Mouse (Mus musculus): ENCODE results near the gene Vamp2. TPM values are rescaled to one million over a fixed set of nuclear protein-coding genes. Genes with fewer than 3 reads are reported as not detected.

Vamp2 gene
- polyA plus RNA-seq, 1 experiment from 2014 or later, result 100 TPM

GRCm38 (mm10) chr11:69101604-69102402 lies 13.5 kb downstream of the Vamp2 start:
- Histone ChIP-seq H3K4me1 (replicated peaks) (peaks cover 36% of the 10 kb centered on the region), H3K27ac (ENCODE audit: poor library complexity, severe bottlenecking) (no peak overlapping the region), H3K9ac (no peak overlapping the region), H3K9me3 (replicated peaks) (no peaks in the 10 kb centered on the region), H3K27me3 (replicated peaks) (no peaks in the 10 kb centered on the region), H3K36me3 (peaks cover 64% of the 10 kb centered on the region), H3K4me2 (no peak overlapping the region), H3K4me3 (no peak overlapping the region)
- ATAC-seq (ENCODE audit: insufficient number of reproducible peaks, low FRiP score), result no peak
- 85% methylated on average over 21 of the region's 21 CpGs for WGBS

GRCm38 (mm10) chr11:69102403-69102725 lies 14.1 kb downstream of the Vamp2 start:
- no peaks in the 10 kb centered on the region for H3K9me3 ChIP-seq (replicated peaks)
- ATAC-seq (ENCODE audit: insufficient number of reproducible peaks, low FRiP score), result no peak
- peaks cover 69% of the 10 kb centered on the region for H3K36me3 ChIP-seq
- no peak overlapping the region for H3K27ac ChIP-seq (ENCODE audit: poor library complexity, severe bottlenecking)
- H3K9ac ChIP-seq, result no peak overlapping the region
- H3K4me2 ChIP-seq, result no peak overlapping the region
- H3K4me3 ChIP-seq, result no peak overlapping the region
- H3K4me1 ChIP-seq (replicated peaks), result peaks cover 35% of the 10 kb centered on the region
- 89% methylated on average over 7 of the region's 7 CpGs for WGBS
- H3K27me3 ChIP-seq (replicated peaks), result no peaks in the 10 kb centered on the region

- 89% methylated on average over 14 of the region's 14 CpGs for WGBS
- Histone ChIP-seq H3K9ac (no peak overlapping the region), H3K36me3 (peaks cover 77% of the 10 kb centered on the region), H3K4me2 (no peak overlapping the region), H3K9me3 (replicated peaks) (no peaks in the 10 kb centered on the region), H3K4me3 (no peak overlapping the region), H3K27me3 (replicated peaks) (no peaks in the 10 kb centered on the region), H3K4me1 (replicated peaks) (peaks cover 28% of the 10 kb centered on the region), H3K27ac (ENCODE audit: poor library complexity, severe bottlenecking) (no peak overlapping the region)
- no peak for ATAC-seq (ENCODE audit: insufficient number of reproducible peaks, low FRiP score)
These were observed 14.8 kb downstream of the Vamp2 start for GRCm38 (mm10) chr11:69103121-69103520.

GRCm38 (mm10) chr11:69103531-69104435 lies 15.5 kb downstream of the Vamp2 start:
- WGBS, result 87% methylated on average over 15 of the region's 15 CpGs
- no peak overlapping the region for H3K4me3 ChIP-seq
- H3K27ac ChIP-seq (ENCODE audit: poor library complexity, severe bottlenecking), result no peak overlapping the region
- H3K4me1 ChIP-seq (replicated peaks), result peaks cover 22% of the 10 kb centered on the region
- no peak for ATAC-seq (ENCODE audit: insufficient number of reproducible peaks, low FRiP score)
- H3K27me3 ChIP-seq (replicated peaks), result no peaks in the 10 kb centered on the region
- peaks cover 83% of the 10 kb centered on the region for H3K36me3 ChIP-seq
- no peak overlapping the region for H3K4me2 ChIP-seq
- H3K9me3 ChIP-seq (replicated peaks), result no peaks in the 10 kb centered on the region
- H3K9ac ChIP-seq, result no peak overlapping the region

GRCm38 (mm10) chr11:69104487-69104886 lies 16.2 kb downstream of the Vamp2 start:
- H3K27me3 ChIP-seq (replicated peaks), result no peaks in the 10 kb centered on the region
- H3K4me2 ChIP-seq, result no peak overlapping the region
- 87% methylated on average over 14 of the region's 14 CpGs for WGBS
- ATAC-seq (ENCODE audit: insufficient number of reproducible peaks, low FRiP score), result no peak
- H3K9ac ChIP-seq, result no peak overlapping the region
- peaks cover 17% of the 10 kb centered on the region for H3K4me1 ChIP-seq (replicated peaks)
- no peaks in the 10 kb centered on the region for H3K9me3 ChIP-seq (replicated peaks)
- no peak overlapping the region for H3K27ac ChIP-seq (ENCODE audit: poor library complexity, severe bottlenecking)
- peaks cover 90% of the 10 kb centered on the region for H3K36me3 ChIP-seq
- no peak overlapping the region for H3K4me3 ChIP-seq

- H3K9me3 ChIP-seq (replicated peaks), result no peaks in the 10 kb centered on the region
- H3K4me2 ChIP-seq, result no peak overlapping the region
- ATAC-seq (ENCODE audit: insufficient number of reproducible peaks, low FRiP score), result no peak
- H3K36me3 ChIP-seq, result peaks cover 92% of the 10 kb centered on the region
- no peaks in the 10 kb centered on the region for H3K27me3 ChIP-seq (replicated peaks)
- H3K4me1 ChIP-seq (replicated peaks), result peaks cover 17% of the 10 kb centered on the region
- no peak overlapping the region for H3K27ac ChIP-seq (ENCODE audit: poor library complexity, severe bottlenecking)
- no peak overlapping the region for H3K4me3 ChIP-seq
- 82% methylated on average over 6 of the region's 6 CpGs for WGBS
- H3K9ac ChIP-seq, result no peak overlapping the region
These were observed 16.9 kb downstream of the Vamp2 start for GRCm38 (mm10) chr11:69105227-69105626.

- Histone ChIP-seq H3K9me3 (replicated peaks) (no peaks in the 10 kb centered on the region), H3K27ac (ENCODE audit: poor library complexity, severe bottlenecking) (no peak overlapping the region), H3K27me3 (replicated peaks) (no peaks in the 10 kb centered on the region), H3K36me3 (peaks cover 89% of the 10 kb centered on the region), H3K4me3 (no peak overlapping the region), H3K4me2 (no peak overlapping the region), H3K9ac (no peak overlapping the region), H3K4me1 (replicated peaks) (peaks cover 11% of the 10 kb centered on the region)
- ATAC-seq (ENCODE audit: insufficient number of reproducible peaks, low FRiP score), result no peak
- 85% methylated on average over 2 of the region's 2 CpGs for WGBS
These were observed 17.5 kb downstream of the Vamp2 start for GRCm38 (mm10) chr11:69105796-69106195.

- Histone ChIP-seq H3K4me1 (replicated peaks) (peaks cover 7% of the 10 kb centered on the region), H3K27me3 (replicated peaks) (no peaks in the 10 kb centered on the region), H3K4me2 (no peak overlapping the region), H3K36me3 (peaks cover 84% of the 10 kb centered on the region), H3K27ac (ENCODE audit: poor library complexity, severe bottlenecking) (no peak overlapping the region), H3K9me3 (replicated peaks) (no peaks in the 10 kb centered on the region), H3K9ac (no peak overlapping the region), H3K4me3 (no peak overlapping the region)
- ATAC-seq (ENCODE audit: insufficient number of reproducible peaks, low FRiP score), result no peak
- 90% methylated on average over 11 of the region's 11 CpGs for WGBS
These were observed 18.0 kb downstream of the Vamp2 start for GRCm38 (mm10) chr11:69106299-69106698.

- no peaks in the 10 kb centered on the region for H3K9me3 ChIP-seq (replicated peaks)
- H3K4me2 ChIP-seq, result no peak overlapping the region
- peaks cover 13% of the 10 kb centered on the region for H3K4me1 ChIP-seq (replicated peaks)
- H3K4me3 ChIP-seq, result no peak overlapping the region
- no peaks in the 10 kb centered on the region for H3K27me3 ChIP-seq (replicated peaks)
- H3K36me3 ChIP-seq, result peaks cover 78% of the 10 kb centered on the region
- no peak overlapping the region for H3K27ac ChIP-seq (ENCODE audit: poor library complexity, severe bottlenecking)
- no peak for ATAC-seq (ENCODE audit: insufficient number of reproducible peaks, low FRiP score)
- no peak overlapping the region for H3K9ac ChIP-seq
- WGBS, result 84% methylated on average over 11 of the region's 11 CpGs
These were observed 18.6 kb downstream of the Vamp2 start for GRCm38 (mm10) chr11:69106842-69107241.

GRCm38 (mm10) chr11:69107676-69108075 lies 19.4 kb downstream of the Vamp2 start:
- H3K4me2 ChIP-seq, result no peak overlapping the region
- no peak overlapping the region for H3K9ac ChIP-seq
- no peaks in the 10 kb centered on the region for H3K9me3 ChIP-seq (replicated peaks)
- H3K4me1 ChIP-seq (replicated peaks), result peaks cover 19% of the 10 kb centered on the region
- no peaks in the 10 kb centered on the region for H3K27me3 ChIP-seq (replicated peaks)
- peaks cover 70% of the 10 kb centered on the region for H3K36me3 ChIP-seq
- no peak for ATAC-seq (ENCODE audit: insufficient number of reproducible peaks, low FRiP score)
- no peak overlapping the region for H3K27ac ChIP-seq (ENCODE audit: poor library complexity, severe bottlenecking)
- WGBS, result 82% methylated on average over 11 of the region's 11 CpGs
- H3K4me3 ChIP-seq, result no peak overlapping the region

GRCm38 (mm10) chr11:69108223-69108622 lies 19.9 kb downstream of the Vamp2 start:
- H3K4me2 ChIP-seq, result no peak overlapping the region
- no peak for ATAC-seq (ENCODE audit: insufficient number of reproducible peaks, low FRiP score)
- no peaks in the 10 kb centered on the region for H3K9me3 ChIP-seq (replicated peaks)
- WGBS, result 90% methylated on average over 9 of the region's 9 CpGs
- peaks cover 64% of the 10 kb centered on the region for H3K36me3 ChIP-seq
- no peak overlapping the region for H3K27ac ChIP-seq (ENCODE audit: poor library complexity, severe bottlenecking)
- peaks cover 19% of the 10 kb centered on the region for H3K4me1 ChIP-seq (replicated peaks)
- H3K4me3 ChIP-seq, result no peak overlapping the region
- H3K9ac ChIP-seq, result no peak overlapping the region
- no peaks in the 10 kb centered on the region for H3K27me3 ChIP-seq (replicated peaks)
